Mouse (Mus musculus) brain, embryonic 14.5 days (tissue): Measurements from ENCODE around the gene Mindy4.

Experiments used
- CTCF ChIP-seq: fragments of 200-500 bp; IDR thresholded peaks from 2 replicates; pipeline ENCODE4 v1.5.1; 2012; ENCODE audit warnings: inconsistent platforms, mild to moderate bottlenecking, moderate library complexity, borderline replicate concordance; ENCODE audit not compliant: insufficient read depth, insufficient read length; ENCODE audit errors: extremely low read depth
- POLR2A ChIP-seq: fragments of 200-500 bp; IDR thresholded peaks from 2 replicates; pipeline ENCODE4 v1.6.1; 2012; ENCODE audit warnings: mild to moderate bottlenecking, inconsistent platforms, borderline replicate concordance; ENCODE audit not compliant: poor library complexity, insufficient read depth, insufficient read length, severe bottlenecking; ENCODE audit errors: extremely low read depth

- no peak for TF ChIP-seq CTCF
- TF ChIP-seq POLR2A: no peak
Measured at GRCm38 (mm10) chr6:55246911-55247438, 43.8 kb downstream of the Mindy4 start.
